Mouse (Mus musculus) CH12.LX (cell line): ENCODE results near the gene Pdhx. TPM values are rescaled to one million over a fixed set of nuclear protein-coding genes. Genes with fewer than 3 reads are reported as not detected.

Source experiments
- DNase-seq: peaks from one replicate; pipeline ENCODE4 v3.0.0-alpha.2; 2013; ENCODE audit errors: extremely low read depth
- H3K27ac ChIP-seq: 2 replicates; pipeline ENCODE4 v1.5.1; 2012; ENCODE audit warnings: low read depth, mild to moderate bottlenecking, control low read depth, moderate library complexity; ENCODE audit not compliant: insufficient read depth
- H3K27me3 ChIP-seq: replicated peaks from 2 replicates; pipeline ENCODE3; 2012; ENCODE audit warnings: inconsistent platforms
- H3K36me3 ChIP-seq, 2 experiments: replicated peaks in 1 of 2; 2 replicates each; pipeline versions ENCODE3 to v1.6.1; 2012; ENCODE audit warnings: inconsistent platforms in 1 of 2, low read length in 1 of 2, mild to moderate bottlenecking in 1 of 2, mixed read lengths in 1 of 2, moderate library complexity in 1 of 2; ENCODE audit not compliant: control insufficient read depth in 1 of 2, insufficient read depth in 1 of 2
- H3K4me1 ChIP-seq, 2 experiments: 2 replicates each; pipeline ENCODE4 v1.6.1; 2012; ENCODE audit warnings: inconsistent platforms in 1 of 2, moderate library complexity in 1 of 2; ENCODE audit not compliant: insufficient read depth in 2 of 2, control insufficient read depth in 1 of 2
- H3K4me2 ChIP-seq: 2 replicates; pipeline ENCODE4 v1.6.1; 2012; ENCODE audit warnings: low read depth, mild to moderate bottlenecking, control low read depth; ENCODE audit not compliant: poor library complexity, insufficient read depth, severe bottlenecking
- H3K4me3 ChIP-seq, 3 experiments: fragments of 150-350 bp in 1 of 3; sonication (generic) in 1 of 3; replicated peaks in 1 of 3; 2 replicates each; pipeline versions ENCODE3 to v1.5.1; 2011 to 2012; ENCODE audit warnings: low read depth in 2 of 3, low read length in 2 of 3, mild to moderate bottlenecking in 2 of 3, moderate library complexity in 2 of 3, control low read depth in 1 of 3, improper control_type of control experiment in 1 of 3, inconsistent platforms in 1 of 3, mixed read lengths in 1 of 3; ENCODE audit not compliant: poor library complexity in 1 of 3
- H3K79me2 ChIP-seq: replicated peaks from 2 replicates; pipeline ENCODE4 v1.6.1; 2012; ENCODE audit warnings: mild to moderate bottlenecking, moderate library complexity; ENCODE audit not compliant: control insufficient read depth, poor library complexity, insufficient read depth, severe bottlenecking; ENCODE audit errors: extremely low read depth
- H3K9ac ChIP-seq: 2 replicates; pipeline ENCODE4 v1.6.1; 2012; ENCODE audit warnings: low read depth, mild to moderate bottlenecking, control low read depth, moderate library complexity; ENCODE audit not compliant: insufficient read depth
- H3K9me3 ChIP-seq: replicated peaks from 2 replicates; pipeline ENCODE3; 2012; ENCODE audit warnings: low read length, inconsistent platforms, mixed read lengths
- CHD2 ChIP-seq: IDR thresholded peaks from 2 replicates; pipeline ENCODE4 v1.6.1; 2011; ENCODE audit warnings: low read length, improper control_type of control experiment
- CTCF ChIP-seq, 2 experiments: IDR thresholded peaks in 1 of 2; conservative IDR thresholded peaks in 1 of 2; 2 replicates each; pipeline ENCODE4 v1.5.1; 2011 to 2012; ENCODE audit warnings: low read depth in 2 of 2, low read length in 2 of 2, improper control_type of control experiment in 1 of 2, inconsistent platforms in 1 of 2, mild to moderate bottlenecking in 1 of 2, moderate library complexity in 1 of 2
- ETS1 ChIP-seq: conservative IDR thresholded peaks from 2 replicates; pipeline ENCODE4 v1.6.1; 2012; ENCODE audit warnings: low read depth, mild to moderate bottlenecking, inconsistent platforms, low read length, improper control_type of control experiment, moderate library complexity
- GABPA ChIP-seq: IDR thresholded peaks from 2 replicates; pipeline ENCODE4 v1.6.1; 2012; ENCODE audit warnings: low read depth, low read length, improper control_type of control experiment, inconsistent platforms; ENCODE audit not compliant: insufficient replicate concordance
- HCFC1 ChIP-seq: IDR thresholded peaks from 2 replicates; pipeline ENCODE4 v1.6.1; 2012; ENCODE audit warnings: low read depth, mild to moderate bottlenecking, inconsistent platforms, low read length, improper control_type of control experiment
- JUND ChIP-seq: conservative IDR thresholded peaks from 2 replicates; pipeline ENCODE4 v1.6.1; 2011; ENCODE audit warnings: low read depth, low read length, improper control_type of control experiment
- KAT2A ChIP-seq: IDR thresholded peaks from 2 replicates; pipeline ENCODE4 v1.6.1; 2012; ENCODE audit warnings: low read length, improper control_type of control experiment, inconsistent platforms; ENCODE audit not compliant: insufficient replicate concordance
- MAX ChIP-seq: IDR thresholded peaks from 2 replicates; pipeline ENCODE4 v1.6.1; 2011; ENCODE audit warnings: low read length, improper control_type of control experiment
- MAZ ChIP-seq: IDR thresholded peaks from 2 replicates; pipeline ENCODE4 v1.6.1; 2012; ENCODE audit warnings: low read depth, mild to moderate bottlenecking, inconsistent platforms, low read length, improper control_type of control experiment, moderate library complexity
- MEF2A ChIP-seq: IDR thresholded peaks from 2 replicates; pipeline ENCODE4 v1.6.1; 2014; ENCODE audit warnings: low read depth, mild to moderate bottlenecking, inconsistent platforms, low read length, improper control_type of control experiment, borderline replicate concordance
- MXI1 ChIP-seq: IDR thresholded peaks from 2 replicates; pipeline ENCODE4 v1.6.1; 2011; ENCODE audit warnings: mild to moderate bottlenecking, low read depth, low read length, improper control_type of control experiment
- MYC ChIP-seq: IDR thresholded peaks from 2 replicates; pipeline ENCODE4 v1.6.1; 2011; ENCODE audit warnings: low read depth, mild to moderate bottlenecking, improper control_type of control experiment, low read length
- PAX5 ChIP-seq: IDR thresholded peaks from 2 replicates; pipeline ENCODE4 v1.6.1; 2012; ENCODE audit warnings: low read length, inconsistent platforms, mixed read lengths
- RAD21 ChIP-seq: IDR thresholded peaks from 2 replicates; pipeline ENCODE4 v1.6.1; 2011; ENCODE audit warnings: low read depth, mild to moderate bottlenecking, low read length, improper control_type of control experiment, moderate library complexity
- RCOR1 ChIP-seq: conservative IDR thresholded peaks from 2 replicates; pipeline ENCODE4 v1.6.1; 2012; ENCODE audit warnings: low read depth, mild to moderate bottlenecking, inconsistent platforms, low read length, improper control_type of control experiment
- SMC3 ChIP-seq: IDR thresholded peaks from 2 replicates; pipeline ENCODE4 v1.6.1; 2011; ENCODE audit warnings: low read depth, low read length, improper control_type of control experiment
- TBP ChIP-seq: conservative IDR thresholded peaks from 2 replicates; pipeline ENCODE4 v1.6.1; 2011; ENCODE audit warnings: low read depth, low read length, improper control_type of control experiment
- TCF12 ChIP-seq: IDR thresholded peaks from 2 replicates; pipeline ENCODE4 v1.6.1; 2014; ENCODE audit warnings: low read depth, mild to moderate bottlenecking, inconsistent platforms, low read length, improper control_type of control experiment
- ZC3H11A ChIP-seq: IDR thresholded peaks from 2 replicates; pipeline ENCODE4 v1.6.1; 2012; ENCODE audit warnings: low read depth, mild to moderate bottlenecking, inconsistent platforms, low read length, improper control_type of control experiment
- dilution Hi-C: fragments of 300-500 bp; cut with MboI; formaldehyde crosslinking; loops from 2 replicates; pipeline ENCODE4 v1.14.3; 2020; ENCODE audit warnings: low sequenced_read_pairs; ENCODE audit not compliant: extremely low pct_unique_long_range_greater_than_20kb, extremely low pct_ligation_motif_present
- in situ Hi-C: fragments of 300-500 bp; cut with MboI; formaldehyde crosslinking; loops from 3 replicates; pipeline ENCODE4 v1.14.3; 2019; ENCODE audit warnings: low sequenced_read_pairs, low pct_ligation_motif_present, low pct_unique_long_range_greater_than_20kb, mixed read lengths
- polyA plus RNA-seq: library from polyadenylated mRNA; unstranded; fragments of >175 nt; gene quantifications from 2 replicates; pipeline ENCODE4 v1.2.1, GENCODE M21; 2012; ENCODE audit warnings: low read depth; ENCODE audit not compliant: insufficient read length
- total RNA-seq, 2 experiments: library from RNA; depleted of rRNA; stranded (reverse); fragments of 300-350 nt in 1 of 2; fragments of >200 nt in 1 of 2; gene quantifications; 2 replicates each; pipeline ENCODE4 v1.2.3; 2012 to 2014

The Pdhx gene
- total and polyA plus RNA-seq, 3 experiments: 78.9 to 131 (median 104) TPM

GRCm38 (mm10) chr2:103084451-103084850, 11.1 kb upstream of the Pdhx start:
- dilution Hi-C loops: no loop called here
- no peak for TF ChIP-seq GABPA
- TF ChIP-seq MYC: no peak
- 0 out of 2 replicates have a peak, but pooled peaks have one; percentile 34 for TF ChIP-seq JUND
- no peak for TF ChIP-seq MAZ
- TF ChIP-seq TBP: peak; percentile 72
- peak; percentile 84 for TF ChIP-seq RAD21
- TF ChIP-seq RCOR1: no peak
- peak; percentile 36; the same call in 1 of the 2 replicates for TF ChIP-seq MEF2A
- no peak for TF ChIP-seq TCF12
- no peak for TF ChIP-seq ZC3H11A
- TF ChIP-seq PAX5: no peak
- TF ChIP-seq CTCF (conservative IDR thresholded peaks at IDR 0.05 in 1 of 2, IDR thresholded peaks at IDR 0.05 in 1 of 2; ENCODE audit: low read depth in 2 of 2, low read length in 2 of 2): peak in 1 of 2 experiments; percentile 78; a peak in 3 of 4 replicates
- no peak for TF ChIP-seq MAX
- no peak for TF ChIP-seq MXI1
- TF ChIP-seq ETS1: no peak
- no peak for TF ChIP-seq KAT2A
- TF ChIP-seq SMC3: peak; percentile 42; the same call in 1 of the 2 replicates
- TF ChIP-seq HCFC1: no peak
- TF ChIP-seq CHD2: no peak
- Histone ChIP-seq H3K27me3 (no peaks in the 10 kb centered on the region), H3K9ac (no peak overlapping the region), H3K4me3 (no peak overlapping the region), H3K79me2 (peaks cover 15% of the 10 kb centered on the region), H3K4me1 (peaks cover 0 to 43% of the 10 kb centered on the region in 2 experiments; a peak in 2 of 4 replicates), H3K36me3 (peaks cover 44 to 77% of the 10 kb centered on the region in 2 experiments), H3K9me3 (peaks cover 2% of the 10 kb centered on the region), H3K4me2 (no peak overlapping the region), H3K27ac (no peak overlapping the region)
- in situ Hi-C loops: loop anchor here (10.0 kb wide), 1 partner anchor 400 kb away; no protein-coding TSS in a partner anchor
- peak; percentile 48 for DNase-seq

DNA sequence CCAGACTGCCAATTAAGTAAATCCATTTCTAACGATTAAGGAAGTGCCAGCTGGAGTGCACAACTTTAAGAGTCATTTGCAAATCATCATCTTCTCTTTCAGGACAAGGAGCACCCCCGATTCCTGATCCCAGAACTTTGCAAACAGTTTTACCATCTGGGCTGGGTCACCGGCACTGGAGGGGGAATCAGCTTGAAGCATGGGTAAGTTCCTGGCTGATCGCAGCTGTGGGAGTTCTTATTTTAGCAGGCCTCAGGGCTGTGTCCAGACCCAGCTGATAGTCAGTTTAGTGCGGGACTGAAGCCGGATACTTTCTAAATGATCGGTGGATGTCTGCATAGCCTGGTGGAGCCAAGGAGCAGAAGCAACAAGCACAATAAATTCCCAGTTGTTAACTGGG, 9.5 kb upstream of the Pdhx start:
- in situ Hi-C loops: loop anchor here (10.0 kb wide), 1 partner anchor 398 kb away; no protein-coding TSS in a partner anchor
- no peak overlapping the region for H3K4me3 ChIP-seq
- H3K9ac ChIP-seq: no peak overlapping the region
- H3K27me3 ChIP-seq: no peaks in the 10 kb centered on the region
- H3K4me1 ChIP-seq: peaks cover 0 to 46% of the 10 kb centered on the region in 2 experiments; a peak in 2 of 4 replicates
- no peak for TF ChIP-seq ZC3H11A
- 0 out of 2 replicates have a peak, but pooled peaks have one; percentile 8 for TF ChIP-seq ETS1
- no peak overlapping the region for H3K27ac ChIP-seq
- peaks cover 35 to 75% of the 10 kb centered on the region in 2 experiments for H3K36me3 ChIP-seq
- dilution Hi-C loops: no loop called here
- no peak for DNase-seq
- H3K9me3 ChIP-seq: no peaks in the 10 kb centered on the region
- H3K79me2 ChIP-seq: peaks cover 21% of the 10 kb centered on the region
- H3K4me2 ChIP-seq: no peak overlapping the region
